Mouse (Mus musculus) frontal cortex, postnatal 25 days (tissue): ENCODE measurements around the gene Arrdc5.
"Not testable (repeated sequence)": the region's sequence is repeated elsewhere in the genome, so short reads cannot be mapped to it uniquely, and the experiment has no call there.

Experiments
- DNase-seq, 2 experiments: peaks; one replicate each; pipeline ENCODE4 v3.0.0; 2022; ENCODE audit warnings: low spot score in 2 of 2

Arrdc5 gene

GRCm38 (mm10) chr17:56276643-56277566, 23.2 kb downstream of the Arrdc5 start, which contains the start of gene Ticam1:
Gene Ticam1 (minus strand): TSS chr17:56276786.
- peak in 1 of 2 experiments; percentile 59 for DNase-seq

DNA sequence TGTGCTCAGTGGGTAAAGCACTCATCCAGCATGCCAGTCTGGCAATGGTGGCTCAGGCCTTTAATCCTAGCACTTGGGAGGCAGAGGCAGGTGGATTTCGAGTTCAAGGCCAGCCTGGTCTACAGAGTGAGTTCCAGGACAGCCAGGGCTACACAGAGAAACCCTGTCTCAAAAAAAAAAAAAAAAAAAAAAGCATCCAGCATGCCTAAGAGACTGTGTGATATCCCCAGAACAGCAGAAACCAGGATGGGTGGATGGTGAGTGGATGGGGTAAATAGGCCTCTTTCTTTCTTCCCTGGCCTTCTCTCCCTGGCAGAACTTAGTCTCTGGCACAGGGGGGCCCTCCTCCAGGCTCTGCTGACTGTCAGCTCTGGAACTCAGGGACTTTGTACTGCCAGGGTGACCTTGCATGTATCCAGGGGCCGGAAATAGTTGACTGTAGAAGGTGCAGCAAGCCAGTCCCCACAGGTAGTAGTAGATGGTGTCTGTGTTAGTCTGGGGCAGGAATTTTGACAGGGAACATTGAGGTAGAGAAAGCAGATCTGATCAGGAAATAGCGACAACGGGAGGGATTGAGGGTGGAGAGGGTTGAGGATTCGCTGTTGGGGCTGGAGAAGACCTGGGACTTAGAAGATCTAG, 24.1 kb downstream of the Arrdc5 start:
- no peak for DNase-seq

DNA sequence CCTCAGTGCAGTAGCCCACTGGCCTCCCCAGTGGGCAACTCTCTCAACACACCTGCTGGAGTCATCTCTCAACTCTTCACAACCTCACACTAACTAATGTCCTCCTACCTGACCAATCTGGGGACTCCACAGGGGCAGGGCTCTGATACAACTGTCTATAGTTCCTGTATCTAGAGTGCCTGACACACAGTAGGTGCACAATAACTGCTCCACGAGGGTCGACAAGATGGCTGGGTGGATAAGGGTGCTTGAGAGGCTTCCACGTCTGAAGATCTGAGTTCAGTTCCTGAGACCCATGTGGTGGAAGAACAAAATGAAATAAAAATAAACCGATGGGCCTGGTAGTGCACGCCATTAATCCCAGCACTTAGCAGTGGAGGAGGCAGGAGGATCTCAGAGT, 26.1 kb downstream of the Arrdc5 start:
- no peak for DNase-seq

GRCm38 (mm10) chr17:56273482-56273881, 26.6 kb downstream of the Arrdc5 start:
- DNase-seq = no peak

DNA sequence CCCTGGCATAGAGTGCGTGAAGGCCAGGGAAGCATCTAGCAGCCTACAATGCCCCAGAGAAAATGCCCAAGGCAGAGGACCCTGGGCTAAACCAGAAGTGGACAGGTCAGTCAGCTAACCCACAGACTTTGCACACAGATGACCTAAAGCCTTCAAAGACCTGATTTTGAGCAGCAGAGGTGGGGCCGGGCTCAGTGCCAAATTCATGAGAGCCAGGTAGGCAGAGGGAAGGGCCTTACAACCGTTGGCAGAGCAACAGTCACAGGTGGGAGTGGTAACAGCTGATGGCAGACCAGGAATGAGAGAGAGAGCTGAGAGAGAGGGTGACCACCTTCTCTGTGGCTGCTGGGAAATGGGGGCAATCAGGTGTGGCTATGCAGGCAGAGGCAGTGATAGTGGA, 27.4 kb downstream of the Arrdc5 start:
- no peak for DNase-seq

GRCm38 (mm10) chr17:56271609-56272253, 28.4 kb downstream of the Arrdc5 start:
- DNase-seq = no peak

DNA sequence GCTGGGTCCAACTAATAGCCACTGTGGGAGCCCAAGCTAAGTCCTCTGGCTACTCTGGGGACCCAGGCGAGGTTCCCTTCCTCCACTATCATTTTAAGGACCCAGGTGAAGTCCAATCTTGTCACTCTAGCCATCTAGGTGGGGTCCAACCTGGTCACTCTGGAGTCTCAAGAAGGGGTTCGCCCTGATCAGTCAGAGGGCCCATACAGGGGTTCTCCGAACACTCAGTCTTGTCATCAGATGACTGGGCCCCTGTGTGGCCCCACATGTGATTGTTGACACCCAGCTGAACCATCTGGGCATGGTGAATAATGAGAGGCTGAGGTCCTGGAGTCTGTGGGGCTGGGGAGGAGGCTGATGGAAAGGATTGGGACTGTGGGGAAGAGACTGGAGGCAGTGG, 30.3 kb downstream of the Arrdc5 start:
- DNase-seq = no peak

GRCm38 (mm10) chr17:56269153-56269630, 30.9 kb downstream of the Arrdc5 start:
- DNase-seq = no peak

GRCm38 (mm10) chr17:56266271-56266670, 33.8 kb downstream of the Arrdc5 start:
- DNase-seq = no peak

- DNase-seq = no peak
Measured at GRCm38 (mm10) chr17:56265869-56266268, 34.2 kb downstream of the Arrdc5 start.

GRCm38 (mm10) chr17:56265011-56265410, 35.1 kb downstream of the Arrdc5 start:
- no peak for DNase-seq

- peak; percentile 61 to 73 for DNase-seq
Measured at GRCm38 (mm10) chr17:56264020-56264419, 36.1 kb downstream of the Arrdc5 start.

DNA sequence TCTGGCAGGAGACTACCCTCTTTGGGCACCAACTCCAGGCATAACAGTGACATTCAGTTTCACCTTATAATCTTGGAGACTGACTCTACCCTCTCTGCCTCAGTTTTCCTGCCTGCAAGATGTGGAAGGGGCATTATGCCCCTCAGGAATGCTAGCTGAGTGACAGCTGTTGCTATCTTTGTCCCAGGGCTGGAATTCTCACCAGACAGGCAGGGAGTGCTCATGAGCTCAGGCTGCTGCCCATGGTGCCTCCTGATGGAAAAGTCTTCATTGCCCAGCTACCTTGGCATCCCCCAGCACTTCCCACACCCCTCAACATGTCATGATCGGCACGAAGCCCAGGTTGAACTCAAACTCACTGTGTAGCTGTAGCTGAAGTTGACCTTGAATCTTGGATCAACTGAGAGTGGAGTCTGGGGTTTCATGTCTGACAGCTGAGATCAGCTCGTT, 37.4 kb downstream of the Arrdc5 start:
- DNase-seq = no peak

DNA sequence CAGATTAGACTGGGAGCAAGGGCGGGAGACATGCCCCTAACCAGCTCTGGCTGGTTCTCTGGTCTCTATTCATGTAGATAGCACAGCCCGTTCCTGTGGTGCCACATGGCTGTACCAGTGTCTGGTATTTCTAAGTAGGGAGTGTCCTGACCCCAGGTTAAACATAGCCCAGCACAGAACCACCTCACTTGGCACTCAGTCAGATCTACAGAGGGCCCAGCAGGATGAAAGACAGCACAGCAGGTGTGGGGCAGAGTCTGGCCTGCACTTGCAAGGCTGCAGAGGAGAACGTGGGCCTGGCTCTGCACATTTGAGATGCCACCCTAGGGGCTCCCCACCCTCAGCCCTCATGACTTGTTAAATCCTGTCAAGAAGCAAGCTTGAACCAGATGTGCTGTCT, 38.9 kb downstream of the Arrdc5 start:
- no peak for DNase-seq

GRCm38 (mm10) chr17:56259301-56260037, 40.6 kb downstream of the Arrdc5 start:
- DNase-seq = no peak

DNA sequence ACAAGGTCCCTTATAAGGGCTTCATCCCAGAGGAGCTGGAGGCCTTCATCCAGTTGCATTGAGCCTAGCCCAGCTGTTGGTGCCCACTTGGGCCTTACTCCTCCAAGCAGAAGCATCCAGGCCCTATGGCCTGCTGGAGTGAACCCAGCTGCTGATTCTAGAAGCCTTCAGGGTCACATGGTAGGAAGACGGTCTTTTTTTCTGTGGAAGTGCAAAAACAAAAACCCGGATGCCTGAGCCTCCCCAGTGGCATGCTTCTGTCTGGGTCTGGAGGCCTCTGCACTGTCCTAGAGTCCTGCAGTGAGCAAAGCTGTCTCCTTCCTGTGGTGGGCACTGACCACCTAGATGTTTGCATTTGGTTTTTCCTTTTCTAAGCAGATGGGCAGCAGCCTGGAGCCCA, 41.3 kb downstream of the Arrdc5 start:
- DNase-seq = not testable (repeated sequence)

GRCm38 (mm10) chr17:56258269-56258668, 41.8 kb downstream of the Arrdc5 start:
- not testable (repeated sequence) for DNase-seq

DNA sequence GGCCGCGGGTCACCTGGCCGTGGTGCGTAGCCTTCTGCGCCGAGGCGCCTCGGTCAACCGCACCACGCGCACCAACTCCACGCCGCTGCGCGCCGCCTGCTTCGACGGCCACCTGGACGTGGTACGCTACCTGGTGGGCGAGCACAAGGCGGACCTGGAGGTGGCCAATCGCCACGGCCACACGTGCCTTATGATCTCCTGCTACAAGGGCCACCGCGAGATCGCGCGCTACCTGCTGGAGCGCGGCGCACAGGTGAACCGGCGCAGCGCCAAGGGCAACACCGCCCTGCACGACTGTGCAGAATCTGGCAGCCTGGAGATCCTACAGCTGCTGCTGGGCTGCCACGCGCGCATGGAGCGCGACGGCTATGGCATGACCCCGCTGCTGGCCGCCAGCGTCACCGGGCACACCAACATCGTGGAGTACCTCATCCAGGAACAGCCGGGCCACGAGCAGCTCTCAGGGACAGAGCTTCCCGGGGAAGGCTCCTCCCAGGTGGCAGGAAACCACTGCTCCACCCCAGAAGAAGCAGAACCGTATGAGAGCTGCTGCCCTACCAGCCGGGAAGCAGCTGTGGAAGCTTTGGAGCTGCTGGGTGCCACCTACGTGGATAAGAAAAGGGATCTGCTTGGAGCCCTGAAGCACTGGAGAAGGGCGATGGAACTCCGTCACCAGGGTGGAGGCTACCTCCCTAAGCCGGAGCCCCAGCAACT, 42.7 kb downstream of the Arrdc5 start:
- no peak for DNase-seq

- DNase-seq = peak; percentile 82 to 90
Measured at GRCm38 (mm10) chr17:56256239-56256881, 43.7 kb downstream of the Arrdc5 start, which contains the start of gene Fem1a. Gene Fem1a (plus strand): TSS chr17:56256810.

DNA sequence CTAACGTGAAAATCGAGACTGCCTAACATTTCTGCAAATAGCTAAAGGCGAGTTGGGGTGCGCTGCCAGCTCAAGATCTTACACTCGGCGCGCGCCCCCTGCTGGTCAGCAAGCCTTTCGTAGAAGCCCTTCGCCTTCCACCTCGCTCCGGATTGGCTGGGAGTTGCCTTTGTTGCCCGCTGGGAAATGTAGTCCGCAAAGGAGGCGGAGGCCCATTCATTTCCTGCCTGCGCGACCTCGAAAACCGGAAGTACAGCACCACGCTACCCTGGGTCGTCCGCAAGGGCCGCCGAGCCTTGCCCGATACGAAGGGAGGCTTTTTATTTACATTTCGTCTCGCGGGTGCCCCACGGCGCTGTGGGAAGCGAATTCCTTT, 44.2 kb downstream of the Arrdc5 start:
- peak; percentile 97 to 99 for DNase-seq
